Mouse (Mus musculus) midbrain, embryonic 10.5 days (tissue): ENCODE data around the gene Gm20481. TPM values are rescaled to one million over a fixed set of nuclear protein-coding genes. Genes with fewer than 3 reads are reported as not detected.

Experiments used
- DNase-seq: peaks from one replicate; pipeline ENCODE4 v3.0.0-alpha.2; 2017; ENCODE audit warnings: low spot score
- H3K27ac ChIP-seq: fragments of 300-500 bp; sonication (generic); replicated peaks from 2 replicates; pipeline ENCODE4 v1.5.1; 2016; ENCODE audit warnings: mild to moderate bottlenecking
- H3K27me3 ChIP-seq: fragments of 300-500 bp; sonication (generic); 2 replicates; pipeline ENCODE4 v1.6.1; 2016; ENCODE audit warnings: low read depth, mild to moderate bottlenecking; ENCODE audit not compliant: poor library complexity, severe bottlenecking
- H3K36me3 ChIP-seq: fragments of 300-500 bp; sonication (generic); 2 replicates; pipeline ENCODE4 v1.6.1; 2016; ENCODE audit warnings: mild to moderate bottlenecking, moderate library complexity
- H3K4me1 ChIP-seq: fragments of 300-500 bp; sonication (generic); 2 replicates; pipeline ENCODE4 v1.6.1; 2016
- H3K4me3 ChIP-seq: fragments of 300-500 bp; sonication (generic); 2 replicates; pipeline ENCODE4 v1.5.1; 2016; ENCODE audit warnings: mild to moderate bottlenecking, moderate library complexity
- H3K9me3 ChIP-seq: fragments of 300-500 bp; sonication (generic); replicated peaks from 2 replicates; pipeline ENCODE4 v1.6.1; 2016; ENCODE audit warnings: mild to moderate bottlenecking
- WGBS: fragments of 180-500 bp; shearing (Covaris S2); methylation state at CpG from one replicate; pipeline ENCODE4 v1.1.7; 2016; 5-methylcytosine and 5-hydroxymethylcytosine counted together
- polyA plus RNA-seq: library from polyadenylated mRNA; unstranded; fragments of >200 nt; fragmentation: Nextera tagmentation; extraction: Ambion mirVana; gene quantifications from 2 replicates; pipeline ENCODE4 v1.2.1, GENCODE M21; 2016

Gm20481 gene
- polyA plus RNA-seq, 1 experiment from 2014 or later = 0.27 TPM

GRCm38 (mm10) chr17:35018171-35018570 is 48.5 kb downstream of the Gm20481 start:
- peaks cover 20% of the 10 kb centered on the region for H3K4me1 ChIP-seq
- H3K27me3 ChIP-seq = no peaks in the 10 kb centered on the region
- no peak overlapping the region for H3K27ac ChIP-seq
- H3K9me3 ChIP-seq = no peaks in the 10 kb centered on the region
- peaks cover 62% of the 10 kb centered on the region for H3K36me3 ChIP-seq
- H3K4me3 ChIP-seq = 0 out of 2 replicates have a peak overlapping the region, but pooled peaks have one; percentile 1
- no peak for DNase-seq
- WGBS = 88% methylated on average over 3 of the region's 3 CpGs

- H3K36me3 ChIP-seq = peaks cover 46% of the 10 kb centered on the region
- no peak overlapping the region for H3K4me3 ChIP-seq
- no peaks in the 10 kb centered on the region for H3K9me3 ChIP-seq
- no peak for DNase-seq
- WGBS = 80% methylated on average over 11 of the region's 11 CpGs
- H3K4me1 ChIP-seq = peaks cover 29% of the 10 kb centered on the region
- no peaks in the 10 kb centered on the region for H3K27me3 ChIP-seq
- H3K27ac ChIP-seq = 0 out of 2 replicates have a peak overlapping the region, but pooled peaks have one; percentile 42
Measured at GRCm38 (mm10) chr17:35019894-35020293, 50.2 kb downstream of the Gm20481 start.

- Histone ChIP-seq H3K27me3 (no peaks in the 10 kb centered on the region), H3K4me1 (peaks cover 32% of the 10 kb centered on the region), H3K27ac (peak overlapping the region; percentile 86; the same call in 1 of the 2 replicates), H3K4me3 (peak overlapping the region; percentile 37; the same call in 1 of the 2 replicates), H3K36me3 (peaks cover 42% of the 10 kb centered on the region), H3K9me3 (no peaks in the 10 kb centered on the region)
- WGBS = 90% methylated on average over 8 of the region's 8 CpGs
- DNase-seq = no peak
Measured at GRCm38 (mm10) chr17:35020551-35020950, 50.8 kb downstream of the Gm20481 start.

DNA sequence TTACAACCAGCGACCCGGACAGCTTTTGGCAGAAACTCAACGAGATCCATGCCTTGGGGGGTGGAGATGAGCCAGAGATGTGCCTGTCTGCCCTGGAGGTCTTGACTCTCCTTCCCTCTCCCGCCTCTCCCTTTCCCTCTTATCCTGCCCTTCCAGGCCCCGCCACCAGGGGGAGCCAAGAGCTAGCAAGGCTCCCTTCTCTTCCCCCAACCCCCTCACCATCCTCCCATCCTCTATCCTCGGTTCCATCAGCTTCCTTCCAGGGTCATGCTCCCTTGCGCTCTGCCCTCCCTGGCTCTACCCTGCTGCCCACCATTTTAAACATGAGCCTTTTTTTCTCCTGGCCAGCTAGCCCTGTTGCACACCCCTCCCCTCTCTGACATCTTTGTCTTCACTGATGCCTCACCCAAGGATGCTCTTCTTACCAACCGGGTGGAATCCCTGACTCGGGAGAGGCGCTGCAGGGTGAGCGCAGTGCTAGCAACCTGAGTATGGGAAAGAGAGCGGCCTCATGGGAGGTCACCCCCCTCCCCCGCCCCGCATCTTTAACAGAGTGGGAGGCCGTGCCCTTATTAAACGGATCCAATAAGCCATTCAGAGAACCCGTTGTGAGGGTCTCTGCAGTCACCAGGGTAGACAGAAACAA is 51.6 kb downstream of the Gm20481 start:
- DNase-seq = peak; percentile 92
- Histone ChIP-seq H3K27me3 (no peaks in the 10 kb centered on the region), H3K27ac (peak overlapping the region; percentile 86), H3K9me3 (no peaks in the 10 kb centered on the region), H3K4me3 (peak overlapping the region; percentile 37), H3K4me1 (peaks cover 38% of the 10 kb centered on the region), H3K36me3 (peaks cover 34% of the 10 kb centered on the region)
- WGBS = 5% methylated on average over 17 of the region's 17 CpGs

Other genes with a start within 250 kb of the Gm20481 start
- gene C4b, start 226.0 kb upstream of the Gm20481 start, polyA plus RNA-seq = not detected in 2 replicates
- gene Cyp21a1, start 165.4 kb upstream of the Gm20481 start, polyA plus RNA-seq = not detected in 2 replicates
- 30.2 and 30.6 TPM in 2 replicates for gene Stk19, start 133.0 kb upstream of the Gm20481 start, polyA plus RNA-seq
- gene Dxo, start 132.9 kb upstream of the Gm20481 start, polyA plus RNA-seq = 81.2 and 88.1 TPM in 2 replicates
- 57.8 and 62.4 TPM in 2 replicates for gene Skiv2l, start 119.7 kb upstream of the Gm20481 start, polyA plus RNA-seq
- gene Nelfe, start 119.5 kb upstream of the Gm20481 start, polyA plus RNA-seq = 137 and 139 TPM in 2 replicates
- gene Cfb, start 107.4 kb upstream of the Gm20481 start, polyA plus RNA-seq = 1.8 and 2.8 TPM in 2 replicates
- gene Zbtb12, start 90.4 kb upstream of the Gm20481 start, polyA plus RNA-seq = 5.8 and 6.1 TPM in 2 replicates
- gene Gm20547, start 87.9 kb upstream of the Gm20481 start, polyA plus RNA-seq = 0.07 TPM in 1 of 2 replicates, not detected in the other
- gene C2, start 71.6 kb upstream of the Gm20481 start, polyA plus RNA-seq = 1.3 TPM in 2 replicates
- 88.0 and 91.9 TPM in 2 replicates for gene Ehmt2, start 71.4 kb upstream of the Gm20481 start, polyA plus RNA-seq
- gene Slc44a4, start 55.4 kb upstream of the Gm20481 start, polyA plus RNA-seq = not detected in 2 replicates
- 16.1 and 19.2 TPM in 2 replicates for gene Neu1, start 38.7 kb upstream of the Gm20481 start, polyA plus RNA-seq
- gene Hspa1b, start 10.7 kb upstream of the Gm20481 start, polyA plus RNA-seq = 0.19 TPM in 1 of 2 replicates, not detected in the other
- 1.3 and 1.6 TPM in 2 replicates for gene Hspa1a, start 2.2 kb downstream of the Gm20481 start, polyA plus RNA-seq
- gene Hspa1l, start 2.8 kb downstream of the Gm20481 start, polyA plus RNA-seq = 0.71 and 0.81 TPM in 2 replicates
- gene Lsm2, start 11.9 kb downstream of the Gm20481 start, polyA plus RNA-seq = 307 and 337 TPM in 2 replicates
- 177 and 210 TPM in 2 replicates for gene Vars, start 31.1 kb downstream of the Gm20481 start, polyA plus RNA-seq
- 0.19 and 0.28 TPM in 2 replicates for gene Vwa7, start 46.7 kb downstream of the Gm20481 start, polyA plus RNA-seq
- gene Sapcd1, start 58.1 kb downstream of the Gm20481 start, polyA plus RNA-seq = 7.1 and 7.7 TPM in 2 replicates
- gene Msh5, start 76.8 kb downstream of the Gm20481 start, polyA plus RNA-seq = 5.4 and 6.3 TPM in 2 replicates
- gene Clic1, start 80.1 kb downstream of the Gm20481 start, polyA plus RNA-seq = 216 and 217 TPM in 2 replicates
- gene Ddah2, start 89.1 kb downstream of the Gm20481 start, polyA plus RNA-seq = 527 and 597 TPM in 2 replicates
- 0.17 TPM in 2 replicates for gene Ly6g6c, start 95.5 kb downstream of the Gm20481 start, polyA plus RNA-seq
- gene Mpig6b, start 96.3 kb downstream of the Gm20481 start, polyA plus RNA-seq = 1.3 TPM in 2 replicates
- 0.32 and 0.59 TPM in 2 replicates for gene Ly6g6e, start 107.0 kb downstream of the Gm20481 start, polyA plus RNA-seq
- 2.0 and 3.5 TPM in 2 replicates for gene Ly6g6d, start 108.2 kb downstream of the Gm20481 start, polyA plus RNA-seq
- gene Ly6g6f, start 115.7 kb downstream of the Gm20481 start, polyA plus RNA-seq = 0.70 and 0.86 TPM in 2 replicates
- gene Abhd16a, start 119.4 kb downstream of the Gm20481 start, polyA plus RNA-seq = 56.7 and 68.5 TPM in 2 replicates
- not detected in 2 replicates for gene Ly6g5c, start 138.4 kb downstream of the Gm20481 start, polyA plus RNA-seq
- gene Ly6g5b, start 145.5 kb downstream of the Gm20481 start, polyA plus RNA-seq = 0.99 and 1.1 TPM in 2 replicates
- gene Gpank1, start 151.5 kb downstream of the Gm20481 start, polyA plus RNA-seq = 33.4 and 34.5 TPM in 2 replicates
- 299 and 306 TPM in 2 replicates for gene Csnk2b, start 152.1 kb downstream of the Gm20481 start, polyA plus RNA-seq
- gene D17H6S53E, start 156.5 kb downstream of the Gm20481 start, polyA plus RNA-seq = 9.5 and 9.6 TPM in 2 replicates
- 0.53 and 0.66 TPM in 2 replicates for gene Apom, start 162.1 kb downstream of the Gm20481 start, polyA plus RNA-seq
- gene Bag6, start 165.3 kb downstream of the Gm20481 start, polyA plus RNA-seq = 56.6 and 67.4 TPM in 2 replicates
- gene Prrc2a, start 195.0 kb downstream of the Gm20481 start, polyA plus RNA-seq = 173 and 198 TPM in 2 replicates
- 4.0 and 5.8 TPM in 2 replicates for gene Aif1, start 206.2 kb downstream of the Gm20481 start, polyA plus RNA-seq
- 5.0 and 8.3 TPM in 2 replicates for gene Lst1, start 218.5 kb downstream of the Gm20481 start, polyA plus RNA-seq
- 0.10 TPM in 1 of 2 replicates, not detected in the other for gene Ltb, start 224.5 kb downstream of the Gm20481 start, polyA plus RNA-seq
- 0.07 TPM in 1 of 2 replicates, not detected in the other for gene Tnf, start 232.1 kb downstream of the Gm20481 start, polyA plus RNA-seq
- gene Lta, start 235.4 kb downstream of the Gm20481 start, polyA plus RNA-seq = not detected in 2 replicates